Comparison of ENCODE assay signal across 8 mouse cellular contexts in genomic region chr2:35461131-35461947, GRCm38 (mm10). TPM values are rescaled to one million over a fixed set of nuclear protein-coding genes. Genes with fewer than 3 reads are reported as not detected.
A peak's percentile ranks its signal among the peaks of the same experiment; 100 is the strongest.
DNase-seq lines count a peak whose midpoint lies in the region; ATAC-seq lines count a peak whose summit lies in the region.

No protein-coding gene starts in this region.

- H3K4me1 ChIP-seq in forebrain, embryonic 12.5 days, result peaks cover 35% of the 10 kb centered on the region
- peaks cover 17% of the 10 kb centered on the region for H3K4me1 ChIP-seq in lung, embryonic 16.5 days (replicated peaks; ENCODE audit: control insufficient read depth, insufficient read depth, low read length)

- H3K27ac ChIP-seq in forebrain, embryonic 12.5 days, result no peak overlapping the region
- H3K27ac ChIP-seq in lung, embryonic 16.5 days (ENCODE audit: low read length), result peak overlapping the region; percentile 60

- no peak for ATAC-seq in forebrain, embryonic 12.5 days (ENCODE audit: low FRiP score)
- peak; percentile 63 for ATAC-seq in lung, embryonic 16.5 days (ENCODE audit: low read depth)

- no peaks in the 10 kb centered on the region for H3K9me3 ChIP-seq in forebrain, embryonic 12.5 days
- H3K9me3 ChIP-seq in lung, embryonic 16.5 days (ENCODE audit: control insufficient read depth, low read length), result 0 out of 2 replicates have a peak, but pooled peaks cover 2% of the 10 kb centered on the region

- 4% methylated on average over 20 of the region's 20 CpGs for WGBS in forebrain, embryonic 12.5 days
- 4% methylated on average over 19 of the region's 20 CpGs for WGBS in lung, embryonic 16.5 days

- peak; percentile 74 for DNase-seq in 3134 (ENCODE audit: extremely low read depth, insufficient read length, low spot score)
- peak; percentile 74 for DNase-seq in T-cell, adult 2 months (ENCODE audit: low spot score)
- peak; percentile 93 for DNase-seq in induced T-regulatory cell, adult 2 months (ENCODE audit: low read depth)
- peak; percentile 53 for DNase-seq in retina, postnatal 1 day
- DNase-seq in cerebellum, adult 11-12 months, result no peak
- DNase-seq in urinary bladder, postnatal 4 days (ENCODE audit: low spot score in 2 of 2), result no peak

- H3K27me3 ChIP-seq in forebrain, embryonic 12.5 days, result peaks cover 38% of the 10 kb centered on the region
- H3K27me3 ChIP-seq in lung, embryonic 16.5 days (ENCODE audit: control insufficient read depth, insufficient read depth, low read depth, low read length), result no peaks in the 10 kb centered on the region

- peak overlapping the region; percentile 59 for H3K4me3 ChIP-seq in forebrain, embryonic 12.5 days (replicated peaks)
- H3K4me3 ChIP-seq in lung, embryonic 16.5 days (ENCODE audit: low read length), result peak overlapping the region; percentile 55

- H3K9ac ChIP-seq in forebrain, embryonic 12.5 days, result 0 out of 2 replicates have a peak overlapping the region, but pooled peaks have one; percentile 7
- H3K9ac ChIP-seq in lung, embryonic 16.5 days (ENCODE audit: low read length), result peak overlapping the region; percentile 76

- H3K4me2 ChIP-seq in forebrain, embryonic 12.5 days, result peak overlapping the region; percentile 97
- peak overlapping the region; percentile 91 for H3K4me2 ChIP-seq in lung, embryonic 16.5 days (ENCODE audit: low read depth, low read length)

- H3K36me3 ChIP-seq in forebrain, embryonic 12.5 days (replicated peaks), result no peaks in the 10 kb centered on the region
- no peaks in the 10 kb centered on the region for H3K36me3 ChIP-seq in lung, embryonic 16.5 days (ENCODE audit: control insufficient read depth, insufficient read depth, low read length)

RNA-seq across cellular contexts. Expression of gene Ggta1, which starts 1.7 kb away (rescaled TPM):
- 4.7 and 4.9 TPM in 2 replicates for polyA plus RNA-seq in forebrain, embryonic 12.5 days (2016; fragmentation: Nextera tagmentation; extraction: Ambion mirVana)
- 21.6 and 21.9 TPM in 2 replicates for polyA plus RNA-seq in lung, embryonic 16.5 days (2015; fragmentation: Nextera tagmentation; extraction: Ambion mirVana)

Comparison
In these comparisons a context has a peak if more than half of its experiments do, and no peak if none do; other contexts are left out.
1. DNase-seq: peak in 3134 (single experiment), T-cell, adult 2 months (single experiment), induced T-regulatory cell, adult 2 months (single experiment) and retina, postnatal 1 day (single experiment); none in cerebellum, adult 11-12 months (single experiment) and urinary bladder, postnatal 4 days (0 of 2).